Mouse (Mus musculus) MEL (cell line): Measurements from ENCODE around the gene Rnpepl1. TPM values are rescaled to one million over a fixed set of nuclear protein-coding genes. Genes with fewer than 3 reads are reported as not detected.

ENCODE experiments used
- DNase-seq: peaks from one replicate; pipeline ENCODE4 v3.0.0; 2011; ENCODE audit warnings: low read depth, low spot score
- H3K27ac ChIP-seq: 2 replicates; pipeline ENCODE4 v1.5.1; 2012; ENCODE audit warnings: low read depth, mild to moderate bottlenecking, control low read depth, low read length, moderate library complexity; ENCODE audit not compliant: control insufficient read depth
- H3K27me3 ChIP-seq, 2 experiments: fragments of 150-350 bp in 1 of 2; sonication (generic) in 1 of 2; 2 replicates each; pipeline ENCODE4 v1.6.1; 2012; ENCODE audit warnings: low read length in 2 of 2, mild to moderate bottlenecking in 2 of 2, improper control_type of control experiment in 1 of 2, moderate library complexity in 1 of 2; ENCODE audit not compliant: insufficient read depth in 2 of 2, control insufficient read depth in 1 of 2
- H3K36me3 ChIP-seq, 2 experiments: 2 replicates each; pipeline ENCODE4 v1.6.1; 2012 to 2014; ENCODE audit warnings: low read length in 2 of 2, improper control_type of control experiment in 1 of 2, inconsistent platforms in 1 of 2, mild to moderate bottlenecking in 1 of 2; ENCODE audit not compliant: insufficient read depth in 2 of 2, control insufficient read depth in 1 of 2
- H3K4me1 ChIP-seq, 2 experiments: fragments of 150-350 bp in 1 of 2; sonication (generic) in 1 of 2; 2 replicates each; pipeline ENCODE4 v1.6.1; 2012; ENCODE audit warnings: low read length in 2 of 2, improper control_type of control experiment in 1 of 2, mild to moderate bottlenecking in 1 of 2; ENCODE audit not compliant: insufficient read depth in 2 of 2, control insufficient read depth in 1 of 2
- H3K4me3 ChIP-seq, 2 experiments: fragments of 150-350 bp in 1 of 2; sonication (generic) in 1 of 2; 2 replicates each; pipeline ENCODE4 v1.5.1; 2012; ENCODE audit warnings: low read depth in 2 of 2, low read length in 2 of 2, mild to moderate bottlenecking in 2 of 2, moderate library complexity in 2 of 2, control low read depth in 1 of 2, improper control_type of control experiment in 1 of 2; ENCODE audit not compliant: control insufficient read depth in 1 of 2, insufficient read depth in 1 of 2
- H3K79me2 ChIP-seq: 2 replicates; pipeline ENCODE4 v1.6.1; 2012; ENCODE audit warnings: mild to moderate bottlenecking, low read length, moderate library complexity; ENCODE audit not compliant: control insufficient read depth, poor library complexity, insufficient read depth
- H3K9ac ChIP-seq: 2 replicates; pipeline ENCODE4 v1.6.1; 2012; ENCODE audit warnings: low read depth, mild to moderate bottlenecking, control low read depth, low read length, moderate library complexity; ENCODE audit not compliant: control insufficient read depth, poor library complexity, severe bottlenecking
- H3K9me3 ChIP-seq: fragments of 150-350 bp; sonication (generic); replicated peaks from 2 replicates; pipeline ENCODE4 v1.6.1; 2012; ENCODE audit warnings: mild to moderate bottlenecking, low read length, improper control_type of control experiment, moderate library complexity; ENCODE audit not compliant: insufficient read depth
- BHLHE40 ChIP-seq: IDR thresholded peaks from 2 replicates; pipeline ENCODE4 v1.6.1; 2012; ENCODE audit warnings: low read depth, mild to moderate bottlenecking, inconsistent platforms, low read length, improper control_type of control experiment, borderline replicate concordance
- CHD1 ChIP-seq: IDR thresholded peaks from 2 replicates; pipeline ENCODE4 v1.6.1; 2012; ENCODE audit warnings: low read depth, mild to moderate bottlenecking, inconsistent platforms, low read length, improper control_type of control experiment
- E2F4 ChIP-seq: IDR thresholded peaks from 2 replicates; pipeline ENCODE4 v1.6.1; 2011; ENCODE audit warnings: low read depth, low read length, improper control_type of control experiment, borderline replicate concordance
- ELF1 ChIP-seq: IDR thresholded peaks from 2 replicates; pipeline ENCODE4 v1.6.1; 2014; ENCODE audit warnings: low read depth, mild to moderate bottlenecking, inconsistent platforms, low read length, improper control_type of control experiment, moderate library complexity
- ETS1 ChIP-seq: IDR thresholded peaks from 2 replicates; pipeline ENCODE4 v1.6.1; 2012; ENCODE audit warnings: low read depth, mild to moderate bottlenecking, inconsistent platforms, low read length, improper control_type of control experiment, moderate library complexity
- GABPA ChIP-seq: IDR thresholded peaks from 2 replicates; pipeline ENCODE4 v1.6.1; 2012; ENCODE audit warnings: low read depth, mild to moderate bottlenecking, inconsistent platforms, low read length, improper control_type of control experiment, moderate library complexity
- GATA1 ChIP-seq: IDR thresholded peaks from 2 replicates; pipeline ENCODE4 v1.6.1; 2011; ENCODE audit warnings: low read depth, low read length, improper control_type of control experiment
- HCFC1 ChIP-seq: IDR thresholded peaks from 2 replicates; pipeline ENCODE4 v1.6.1; 2012; ENCODE audit warnings: low read depth, mild to moderate bottlenecking, inconsistent platforms, low read length, improper control_type of control experiment, moderate library complexity
- JUND ChIP-seq: IDR thresholded peaks from 2 replicates; pipeline ENCODE4 v1.6.1; 2011; ENCODE audit warnings: low read depth, mild to moderate bottlenecking, improper control_type of control experiment, low read length
- KAT2A ChIP-seq: conservative IDR thresholded peaks from 2 replicates; pipeline ENCODE4 v1.6.1; 2012; ENCODE audit warnings: low read depth, low read length, improper control_type of control experiment, inconsistent platforms
- MAX ChIP-seq: IDR thresholded peaks from 2 replicates; pipeline ENCODE4 v1.6.1; 2011; ENCODE audit warnings: low read length, improper control_type of control experiment
- MYB ChIP-seq: IDR thresholded peaks from 2 replicates; pipeline ENCODE4 v1.6.1; 2011; ENCODE audit warnings: mild to moderate bottlenecking, low read depth, low read length, improper control_type of control experiment
- MYC ChIP-seq: IDR thresholded peaks from 2 replicates; pipeline ENCODE4 v1.6.1; 2011; ENCODE audit warnings: low read depth, mild to moderate bottlenecking, low read length, improper control_type of control experiment, moderate library complexity
- NELFE ChIP-seq: IDR thresholded peaks from 2 replicates; pipeline ENCODE4 v1.6.1; 2011; ENCODE audit warnings: low read depth, low read length, improper control_type of control experiment
- NRF1 ChIP-seq: IDR thresholded peaks from 2 replicates; pipeline ENCODE4 v1.6.1; 2014; ENCODE audit warnings: low read depth, mild to moderate bottlenecking, inconsistent platforms, low read length, improper control_type of control experiment, moderate library complexity; ENCODE audit not compliant: poor library complexity, insufficient read depth, severe bottlenecking
- RCOR1 ChIP-seq: IDR thresholded peaks from 2 replicates; pipeline ENCODE4 v1.6.1; 2012; ENCODE audit warnings: low read depth, mild to moderate bottlenecking, inconsistent platforms, low read length, improper control_type of control experiment
- SIN3A ChIP-seq: IDR thresholded peaks from 2 replicates; pipeline ENCODE4 v1.6.1; 2012; ENCODE audit warnings: low read length, improper control_type of control experiment, inconsistent platforms
- SMC3 ChIP-seq: IDR thresholded peaks from 2 replicates; pipeline ENCODE4 v1.6.1; 2011; ENCODE audit warnings: low read depth, low read length, improper control_type of control experiment
- TAL1 ChIP-seq: IDR thresholded peaks from 2 replicates; pipeline ENCODE4 v1.6.1; 2012; ENCODE audit warnings: mild to moderate bottlenecking, inconsistent platforms, low read length, moderate library complexity, mixed read lengths
- TBP ChIP-seq: IDR thresholded peaks from 2 replicates; pipeline ENCODE4 v1.8.0; 2011; ENCODE audit warnings: low read depth, low read length, improper control_type of control experiment
- TCF12 ChIP-seq: IDR thresholded peaks from 2 replicates; pipeline ENCODE4 v1.6.1; 2014; ENCODE audit warnings: low read depth, mild to moderate bottlenecking, inconsistent platforms, low read length, improper control_type of control experiment, moderate library complexity
- ZC3H11A ChIP-seq: IDR thresholded peaks from 2 replicates; pipeline ENCODE4 v1.6.1; 2012; ENCODE audit warnings: low read depth, mild to moderate bottlenecking, inconsistent platforms, low read length, improper control_type of control experiment
- ZKSCAN1 ChIP-seq: IDR thresholded peaks from 2 replicates; pipeline ENCODE4 v1.6.1; 2012; ENCODE audit warnings: low read depth, mild to moderate bottlenecking, inconsistent platforms, low read length, improper control_type of control experiment, moderate library complexity
- polyA plus RNA-seq, 2 experiments: library from polyadenylated mRNA; stranded (reverse) in 1 of 2; unstranded in 1 of 2; fragments of >175 nt in 1 of 2; fragments of >200 nt in 1 of 2; gene quantifications; 2 replicates each; pipeline versions ENCODE4 v1.2.1 to v1.2.4; 2012; ENCODE audit warnings: low replicate concordance in 2 of 2, low read depth in 1 of 2; ENCODE audit not compliant: insufficient read length in 2 of 2, insufficient read depth in 1 of 2, missing spikeins in 1 of 2
- total RNA-seq: library from RNA; depleted of rRNA; stranded (reverse); fragments of 300-350 nt; gene quantifications from 2 replicates; pipeline ENCODE4 v1.2.3, GENCODE M21; 2012

Gene Rnpepl1
- total and polyA plus RNA-seq, 3 experiments: 31.1 to 91.0 TPM; not detected in 1

DNA sequence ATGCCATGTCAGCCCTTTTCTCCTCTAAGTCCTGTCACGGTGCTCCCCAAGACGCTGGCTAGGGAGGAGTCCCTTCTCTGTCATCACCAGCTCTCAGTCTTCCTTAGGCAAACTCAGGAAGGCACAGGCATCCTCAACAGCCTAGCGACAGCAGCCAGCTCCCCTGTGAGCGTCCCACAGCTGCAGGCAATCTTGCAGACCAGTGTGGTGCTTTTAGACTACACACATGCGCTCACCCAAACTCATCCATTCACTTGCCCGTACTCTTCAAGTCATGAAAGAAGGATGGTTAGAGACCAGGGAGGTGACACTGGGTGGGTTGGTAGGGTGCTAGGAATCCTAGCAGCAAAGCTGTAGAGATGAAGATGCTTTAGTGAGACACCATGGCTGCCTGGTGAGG is 49.1 kb upstream of the Rnpepl1 start:
- no peak for DNase-seq
- TF ChIP-seq TCF12 (no peak), MYC (no peak), ZC3H11A (no peak), KAT2A (no peak), MYB (no peak), TAL1 (no peak), SIN3A (no peak), SMC3 (no peak), BHLHE40 (no peak), ELF1 (no peak), ETS1 (no peak), MAX (no peak), HCFC1 (no peak), TBP (no peak), CHD1 (no peak), E2F4 (no peak), NRF1 (no peak)
- TF ChIP-seq, all 39 proteins: peak for 0
- Histone ChIP-seq H3K27ac (no peak overlapping the region), H3K4me1 (no peaks in the 10 kb centered on the region), H3K36me3 (no peaks in the 10 kb centered on the region), H3K79me2 (no peaks in the 10 kb centered on the region), H3K4me3 (no peak overlapping the region), H3K27me3 (no peaks in the 10 kb centered on the region), H3K9me3 (no peaks in the 10 kb centered on the region), H3K9ac (no peak overlapping the region)

GRCm38 (mm10) chr1:92863268-92863667 is 47.3 kb upstream of the Rnpepl1 start:
- TF ChIP-seq NELFE: no peak
- TF ChIP-seq NRF1: no peak
- TF ChIP-seq RCOR1: no peak
- no peak for TF ChIP-seq GABPA
- TF ChIP-seq TBP: no peak
- TF ChIP-seq E2F4: no peak
- TF ChIP-seq SIN3A: no peak
- TF ChIP-seq ZKSCAN1: no peak
- no peak for TF ChIP-seq JUND
- TF ChIP-seq CHD1: no peak
- no peak for TF ChIP-seq GATA1
- no peaks in the 10 kb centered on the region for H3K9me3 ChIP-seq
- no peak for DNase-seq
- no peaks in the 10 kb centered on the region for H3K27me3 ChIP-seq
- H3K27ac ChIP-seq: no peak overlapping the region
- H3K4me1 ChIP-seq: no peaks in the 10 kb centered on the region
- no peaks in the 10 kb centered on the region for H3K79me2 ChIP-seq
- H3K4me3 ChIP-seq: no peak overlapping the region
- H3K9ac ChIP-seq: no peak overlapping the region
- H3K36me3 ChIP-seq: no peaks in the 10 kb centered on the region
